Mouse (Mus musculus) brain, embryonic 14.5 days (tissue): ENCODE data around the gene Dnttip2.

ENCODE experiments used
- CTCF ChIP-seq: fragments of 200-500 bp; IDR thresholded peaks from 2 replicates; pipeline ENCODE4 v1.5.1; 2012; ENCODE audit warnings: inconsistent platforms, mild to moderate bottlenecking, moderate library complexity, borderline replicate concordance; ENCODE audit not compliant: insufficient read depth, insufficient read length; ENCODE audit errors: extremely low read depth
- POLR2A ChIP-seq: fragments of 200-500 bp; IDR thresholded peaks from 2 replicates; pipeline ENCODE4 v1.6.1; 2012; ENCODE audit warnings: mild to moderate bottlenecking, inconsistent platforms, borderline replicate concordance; ENCODE audit not compliant: poor library complexity, insufficient read depth, insufficient read length, severe bottlenecking; ENCODE audit errors: extremely low read depth

DNA sequence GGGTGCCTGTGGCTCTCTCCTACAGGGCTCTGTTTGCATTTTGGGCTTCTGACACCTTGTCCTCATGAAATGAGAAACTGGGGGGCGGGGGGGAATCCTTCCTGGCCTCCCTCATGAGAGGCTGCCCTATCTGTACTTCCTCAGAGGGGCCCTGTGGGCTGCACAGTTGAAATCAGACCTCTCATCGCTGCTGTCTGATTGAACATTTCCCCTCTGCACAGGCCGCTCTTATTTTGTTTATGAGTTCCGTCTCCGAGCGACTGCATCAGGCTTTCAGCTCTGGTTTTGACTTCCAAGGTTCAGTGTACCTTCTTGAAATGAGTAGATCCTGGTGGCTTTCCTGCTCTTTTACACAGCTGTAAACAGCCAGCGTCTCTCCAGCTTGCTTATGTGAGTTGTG, 60.2 kb downstream of the Dnttip2 start:
- no peak for TF ChIP-seq CTCF
- TF ChIP-seq POLR2A = no peak
